Mouse (Mus musculus) brain, embryonic 14.5 days (tissue): ENCODE results near the gene Pkn1.
A peak's percentile ranks its signal among the peaks of the same experiment; 100 is the strongest.

Source experiments
- CTCF ChIP-seq: fragments of 200-500 bp; IDR thresholded peaks from 2 replicates; pipeline ENCODE4 v1.5.1; 2012; ENCODE audit warnings: inconsistent platforms, mild to moderate bottlenecking, moderate library complexity, borderline replicate concordance; ENCODE audit not compliant: insufficient read depth, insufficient read length; ENCODE audit errors: extremely low read depth
- POLR2A ChIP-seq: fragments of 200-500 bp; IDR thresholded peaks from 2 replicates; pipeline ENCODE4 v1.6.1; 2012; ENCODE audit warnings: mild to moderate bottlenecking, inconsistent platforms, borderline replicate concordance; ENCODE audit not compliant: poor library complexity, insufficient read depth, insufficient read length, severe bottlenecking; ENCODE audit errors: extremely low read depth

- TF ChIP-seq POLR2A (peak; percentile 13; the same call in 1 of the 2 replicates), CTCF (no peak)
Measured at GRCm38 (mm10) chr8:83747661-83748346, 48.8 kb upstream of the Pkn1 start.
